Mouse (Mus musculus) small intestine, adult 2 months (tissue): ENCODE data around the gene Srcap.

Source experiments
- CTCF ChIP-seq: fragments of 200-500 bp; IDR thresholded peaks from 2 replicates; pipeline ENCODE4 v1.5.1; 2012; ENCODE audit warnings: low read depth, mild to moderate bottlenecking, control low read depth, inconsistent platforms, low read length, moderate library complexity, mixed read lengths; ENCODE audit not compliant: insufficient replicate concordance, insufficient read length; ENCODE audit errors: extremely low read depth
- POLR2A ChIP-seq: fragments of 200-500 bp; IDR thresholded peaks from 2 replicates; pipeline ENCODE4 v1.6.1; 2012; ENCODE audit warnings: low read depth, mild to moderate bottlenecking, control low read depth, inconsistent platforms, low read length, moderate library complexity

- no peak for TF ChIP-seq CTCF
- TF ChIP-seq POLR2A = no peak
Measured at GRCm38 (mm10) chr7:127586149-127586548, 74.4 kb downstream of the Srcap start.
